ENCODE assay signal across 8 mouse cellular contexts in the genomic region with DNA sequence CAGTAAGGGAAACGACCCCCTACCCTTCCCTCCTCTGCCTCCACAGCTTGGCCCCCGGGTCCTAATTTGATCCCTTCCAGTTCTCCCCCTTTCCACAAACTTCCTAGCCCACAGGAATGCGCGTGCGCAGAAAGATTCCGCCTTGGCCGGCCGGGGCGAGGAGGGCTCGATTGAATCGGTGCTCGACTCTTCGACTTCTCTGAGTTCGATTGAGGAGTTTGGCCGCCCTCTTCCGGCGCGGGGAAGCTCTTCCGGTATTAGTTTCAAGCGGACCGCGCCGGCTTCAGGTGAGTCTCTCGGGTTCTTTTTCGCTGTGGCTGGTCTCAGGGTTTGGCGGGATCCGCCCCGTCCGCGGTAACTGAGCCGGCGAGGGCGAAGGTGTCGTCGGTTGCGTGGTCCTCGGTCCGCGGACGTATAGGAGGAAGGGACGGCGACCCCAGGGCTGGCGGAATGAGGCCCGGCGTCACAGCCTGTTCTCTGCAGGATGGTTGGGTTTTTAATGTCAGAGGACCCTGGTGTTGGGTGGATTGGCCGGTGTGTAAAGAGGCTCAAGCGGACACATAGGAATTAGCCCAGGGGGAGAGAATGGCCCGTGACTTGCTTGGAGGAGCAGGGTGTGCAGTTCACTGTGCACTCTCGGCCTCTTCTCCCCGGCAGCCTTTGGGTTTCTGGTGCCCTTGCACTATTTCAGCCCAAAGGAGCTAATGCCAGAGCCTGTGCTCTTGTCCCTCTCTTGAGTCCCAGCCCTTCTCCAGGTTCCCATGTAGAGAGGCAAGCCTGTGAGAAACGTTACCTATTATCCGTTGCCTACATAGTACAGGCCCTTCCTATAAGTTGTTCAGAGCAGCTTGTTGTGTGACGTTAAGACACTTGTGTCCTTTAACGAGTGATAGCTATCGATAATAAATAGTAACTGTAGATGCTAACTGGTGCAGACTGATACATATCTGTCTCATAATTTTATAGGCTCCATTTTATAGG. TPM values are rescaled to one million over a fixed set of nuclear protein-coding genes. Genes with fewer than 3 reads are reported as not detected.
A peak's percentile ranks its signal among the peaks of the same experiment; 100 is the strongest.
DNase-seq lines count a peak whose midpoint lies in the region; ATAC-seq lines count a peak whose summit lies in the region.

A gene (plus strand): TSS at position 228 of the 981 bp plus-strand sequence.

- DNase-seq in ZHBTc4 (ENCODE audit: low read depth, low spot score) = peak; percentile 96
- peak; percentile 78 to 81 for DNase-seq in gastrocnemius, adult 8-10 months (ENCODE audit: low spot score in 2 of 2)
- peak; percentile 93 for DNase-seq in induced T-regulatory cell, adult 2 months (ENCODE audit: low read depth)
- DNase-seq in left cerebral cortex, adult 9 months (ENCODE audit: low spot score in 2 of 2) = peak; percentile 58 to 83
- peak; percentile 88 for DNase-seq in right cerebral cortex, postnatal 14 days
- DNase-seq in urinary bladder, postnatal 36 days (ENCODE audit: low spot score in 2 of 2) = peak; percentile 85 to 88

- ATAC-seq in common myeloid progenitor, adult 5-6 weeks (replicated peaks; ENCODE audit: low read depth, poor library complexity, severe bottlenecking) = peak; percentile 98
- ATAC-seq in megakaryocyte progenitor cell, adult 5-6 weeks (replicated peaks; ENCODE audit: poor library complexity) = peak; percentile 98

RNA-seq across cellular contexts. Expression of the gene that starts here (rescaled TPM):
- total RNA-seq in common myeloid progenitor, adult 5-6 weeks (2017) = 143 and 165 TPM in 2 replicates
- total RNA-seq in gastrocnemius, adult 8-10 months (2022) = 10 to 100 TPM; 14.0 to 21.1 (median 17.6) TPM
- total RNA-seq in megakaryocyte progenitor cell, adult 5-6 weeks (2015) = 120 and 156 TPM in 2 replicates
- total RNA-seq in megakaryocyte progenitor cell, adult 5-6 weeks (2017) = 118 and 121 TPM in 2 replicates

Comparison
In these comparisons a context has a peak if more than half of its experiments do, and no peak if none do; other contexts are left out.
1. Peak in every context shown above with its lines: DNase-seq and ATAC-seq.